Mouse (Mus musculus): ENCODE data around the gene Cilp.

- TF ChIP-seq CTCF (IDR thresholded peaks at IDR 0.05; ENCODE audit: low read depth, low read length) (no peak), EP300 (IDR thresholded peaks at IDR 0.05; ENCODE audit: insufficient read depth, low read depth, low read length) (no peak), POLR2A (IDR thresholded peaks at IDR 0.05; ENCODE audit: insufficient read depth, low read length) (no peak)
Measured at GRCm38 (mm10) chr9:65234734-65235133, 30.2 kb upstream of the Cilp start.
